Mouse (Mus musculus) ovary, adult 18-20 months (tissue): ENCODE data around the gene Abcg5.
A peak's percentile ranks its signal among the peaks of the same experiment; 100 is the strongest.

Source experiments
- DNase-seq: peaks from one replicate; pipeline ENCODE4 v3.0.0; 2022; ENCODE audit warnings: low spot score, mixed read lengths

Abcg5 gene

DNA sequence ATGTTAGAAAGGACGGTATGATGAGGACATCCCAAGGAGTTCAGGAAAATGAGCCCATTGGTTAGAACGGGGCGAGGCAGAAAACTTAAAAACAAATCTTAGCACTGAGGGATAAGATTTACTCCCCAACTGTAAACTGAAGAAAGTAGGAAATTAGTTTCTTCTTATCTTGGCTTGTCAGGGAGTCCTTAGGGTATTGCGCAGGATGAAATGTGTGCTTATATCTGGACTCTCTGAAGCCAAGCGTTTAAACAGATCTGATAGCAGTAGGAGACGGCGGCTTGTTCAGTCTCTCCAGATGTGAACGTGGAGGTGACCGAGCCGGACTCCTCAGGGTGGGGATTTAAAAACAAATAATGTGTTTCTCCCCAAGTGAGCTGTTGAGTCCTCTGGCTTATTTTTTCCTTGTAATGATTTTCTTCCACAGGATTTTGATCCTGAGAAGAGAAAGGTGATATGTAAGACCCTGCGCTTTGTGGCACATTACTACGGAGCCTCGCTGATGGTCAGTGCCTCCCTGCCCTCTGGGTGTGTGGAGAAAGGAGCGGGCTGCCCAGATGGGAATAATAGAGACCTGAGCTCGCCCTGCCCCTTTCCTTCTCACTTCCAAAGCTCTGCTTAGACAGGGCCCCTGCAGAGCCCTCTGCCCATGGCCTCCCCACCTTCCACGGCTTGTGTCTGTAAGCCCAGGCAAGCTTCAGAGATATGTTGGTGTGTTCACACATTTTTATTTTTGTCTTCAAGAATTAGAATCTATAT lies 38.3 kb downstream of the Abcg5 start:
- DNase-seq = no peak

DNA sequence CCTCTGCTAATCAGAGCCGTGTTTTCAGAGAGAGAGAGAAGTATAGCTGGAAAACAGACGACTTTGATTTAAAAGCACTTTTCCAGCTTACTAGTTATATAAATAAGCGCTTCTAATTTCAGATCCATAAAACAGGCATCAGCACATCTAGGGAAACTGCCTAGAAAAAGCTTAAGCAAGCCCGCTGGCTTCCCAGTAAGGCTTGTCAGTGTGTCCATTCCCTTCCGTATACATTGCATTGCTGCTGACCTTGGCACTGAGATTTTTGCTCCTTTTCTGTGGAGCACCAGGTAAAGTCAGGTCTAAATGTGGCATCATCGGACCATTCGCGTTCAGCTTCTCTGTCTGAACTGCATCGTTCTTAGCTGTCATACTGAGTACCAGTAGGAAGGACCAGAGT lies 40.5 kb downstream of the Abcg5 start:
- DNase-seq = no peak

DNA sequence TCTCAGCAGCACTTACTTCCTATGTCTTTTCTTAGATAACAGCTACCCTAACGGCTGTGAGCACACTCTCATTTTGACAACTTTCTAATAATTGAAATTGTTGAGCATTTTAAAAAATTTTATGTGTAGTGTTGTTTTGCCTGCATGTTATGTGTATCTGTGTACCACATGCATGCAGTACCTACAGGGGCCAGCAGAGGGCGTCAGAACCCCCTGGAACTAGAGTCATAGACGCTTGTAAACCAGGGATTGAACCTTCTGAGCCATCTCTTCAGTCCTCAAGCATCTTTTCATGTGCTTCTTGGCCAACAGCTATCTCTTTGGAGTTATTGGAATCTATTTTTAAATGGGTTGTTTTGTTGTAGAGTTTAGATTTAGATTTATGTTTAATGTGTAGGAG lies 40.9 kb downstream of the Abcg5 start:
- no peak for DNase-seq

GRCm38 (mm10) chr17:84639796-84640378 lies 42.9 kb downstream of the Abcg5 start:
- no peak for DNase-seq

- no peak for DNase-seq
Measured at GRCm38 (mm10) chr17:84637971-84638370, 44.8 kb downstream of the Abcg5 start.

DNA sequence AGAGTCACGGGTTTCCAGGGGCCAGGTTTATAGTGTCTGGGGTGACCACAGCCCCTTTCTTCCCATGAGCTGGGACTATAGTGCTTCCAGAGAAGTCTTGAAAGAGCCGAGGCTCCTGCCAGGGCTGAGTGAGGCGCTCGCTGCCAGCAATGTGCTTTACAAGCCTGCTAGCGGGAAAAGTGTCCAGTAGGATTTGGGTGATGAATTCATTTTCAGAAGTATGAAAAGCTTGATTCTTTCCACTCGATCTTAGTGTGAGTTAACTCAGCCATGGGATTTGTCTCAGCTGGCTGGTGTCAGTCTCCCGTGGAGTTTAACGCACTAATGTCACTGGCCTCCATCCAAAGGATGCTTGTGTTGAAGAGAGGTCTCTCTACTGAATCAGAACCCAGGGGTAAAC lies 46.5 kb downstream of the Abcg5 start:
- DNase-seq = no peak

DNA sequence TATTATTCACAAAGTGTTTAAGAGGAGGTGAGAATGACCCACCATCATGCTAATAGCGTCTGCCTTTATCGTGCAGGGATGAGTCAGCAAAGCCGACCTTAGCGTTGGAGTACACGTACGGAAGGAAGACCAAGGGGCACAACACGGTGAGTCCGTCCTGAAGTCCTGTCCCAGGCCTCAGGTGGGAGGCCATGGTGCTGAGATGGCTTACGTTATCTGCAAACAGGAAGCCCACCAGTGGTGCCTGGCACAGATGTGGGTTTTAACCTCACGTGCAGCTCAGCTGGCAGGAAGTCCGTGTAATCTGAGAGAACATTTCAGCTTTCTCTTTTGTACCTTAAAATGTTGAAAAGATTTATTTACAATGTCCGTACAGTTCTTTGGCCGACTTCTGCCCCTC lies 49.4 kb downstream of the Abcg5 start:
- DNase-seq = no peak

- DNase-seq = no peak
Measured at GRCm38 (mm10) chr17:84631836-84632235, 51.0 kb downstream of the Abcg5 start.

DNA sequence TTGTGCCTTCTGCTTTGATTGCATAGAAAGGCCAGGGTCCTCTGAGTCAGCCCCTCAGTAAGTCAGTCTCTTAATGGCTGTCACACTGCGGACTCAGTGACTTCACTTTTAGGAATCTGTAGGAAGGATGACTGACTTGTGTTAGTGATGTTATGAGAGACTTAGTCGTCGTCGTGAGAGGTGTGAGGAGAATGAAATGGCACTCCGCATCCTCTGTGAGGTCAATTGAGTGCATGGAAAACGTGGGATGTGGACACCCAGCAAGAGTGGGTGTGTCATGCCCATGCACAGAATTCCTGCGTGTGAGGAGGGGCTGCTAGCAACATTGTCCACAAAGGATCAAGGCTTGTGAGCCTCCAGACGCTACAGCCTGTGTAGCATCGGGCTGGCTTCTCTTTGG lies 54.2 kb downstream of the Abcg5 start:
- no peak for DNase-seq

- DNase-seq = no peak
Measured at GRCm38 (mm10) chr17:84627721-84628120, 55.1 kb downstream of the Abcg5 start.

DNA sequence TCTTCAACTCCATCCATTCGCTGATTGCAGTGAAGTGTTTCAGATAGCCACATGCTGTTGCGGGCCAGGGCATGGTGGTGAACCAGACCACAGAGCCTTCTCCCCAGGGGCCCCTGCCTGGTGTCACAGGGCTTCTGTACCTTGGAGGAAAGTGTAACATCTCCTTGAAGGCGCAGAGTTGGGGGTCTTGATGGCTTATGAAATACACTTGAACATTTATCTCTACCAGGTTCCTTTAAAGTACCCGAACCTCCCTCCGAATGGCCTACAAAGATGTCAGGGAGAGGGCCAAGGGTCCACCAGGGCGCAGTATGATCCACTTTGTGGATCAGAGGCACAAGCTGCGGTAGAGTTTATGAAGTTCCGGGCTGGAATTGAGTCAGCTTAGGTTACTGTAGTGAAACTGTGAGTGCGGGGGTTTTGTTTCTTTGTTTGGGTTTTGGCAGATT lies 55.9 kb downstream of the Abcg5 start:
- no peak for DNase-seq

- peak; percentile 85 for DNase-seq
Measured at GRCm38 (mm10) chr17:84626276-84626856, 56.4 kb downstream of the Abcg5 start, which contains the start of gene Dync2li1. TSS of gene Dync2li1 (plus strand) at chr17:84626496.

DNA sequence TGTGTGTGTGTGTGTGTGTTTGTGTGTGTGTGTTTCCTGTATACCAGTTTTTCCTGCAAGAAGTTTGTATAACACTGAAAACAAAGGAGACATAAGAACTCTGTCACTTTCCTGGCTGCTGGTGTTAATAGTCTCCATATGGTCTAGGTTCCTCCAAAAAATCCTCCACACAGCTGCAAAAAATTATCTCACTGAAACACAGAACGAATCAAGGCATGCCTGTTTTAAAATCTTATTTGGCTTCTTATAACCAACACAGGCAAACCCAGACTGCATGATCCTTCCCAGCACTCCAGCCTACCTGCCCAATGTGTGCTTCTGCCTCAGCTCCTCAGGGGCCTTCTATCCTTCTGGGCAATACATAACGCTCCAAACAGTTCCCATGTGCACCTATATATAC lies 59.9 kb downstream of the Abcg5 start:
- no peak for DNase-seq

GRCm38 (mm10) chr17:84622028-84622427 lies 60.8 kb downstream of the Abcg5 start:
- DNase-seq = no peak

GRCm38 (mm10) chr17:84621209-84621608 lies 61.6 kb downstream of the Abcg5 start:
- no peak for DNase-seq

DNA sequence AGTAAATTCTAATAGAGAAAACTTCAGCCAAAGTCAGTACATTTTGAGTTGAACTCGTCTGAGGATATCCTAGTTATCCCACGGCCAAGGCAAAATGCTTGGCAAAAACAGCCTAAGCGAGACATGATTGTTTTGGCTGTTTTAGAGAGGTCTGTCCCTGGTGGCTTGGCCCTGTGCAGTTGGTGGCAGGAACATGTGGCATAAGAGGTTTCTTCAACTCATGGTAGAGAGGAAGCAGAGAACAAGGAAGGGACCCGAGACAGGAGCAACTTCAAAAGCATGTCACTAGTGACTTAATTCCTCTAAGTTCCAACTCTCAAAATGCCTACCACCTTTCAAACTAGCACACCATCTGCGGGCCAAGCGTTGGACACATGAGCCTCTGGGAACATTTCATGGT lies 62.2 kb downstream of the Abcg5 start:
- DNase-seq = no peak

GRCm38 (mm10) chr17:84620076-84620475 lies 62.7 kb downstream of the Abcg5 start:
- no peak for DNase-seq

GRCm38 (mm10) chr17:84619112-84619511 lies 63.7 kb downstream of the Abcg5 start:
- no peak for DNase-seq

GRCm38 (mm10) chr17:84617953-84618352 lies 64.9 kb downstream of the Abcg5 start:
- no peak for DNase-seq

GRCm38 (mm10) chr17:84616526-84617074 lies 66.2 kb downstream of the Abcg5 start:
- no peak for DNase-seq

- DNase-seq = peak; percentile 21
Measured at GRCm38 (mm10) chr17:84615811-84616210, 67.0 kb downstream of the Abcg5 start.

DNA sequence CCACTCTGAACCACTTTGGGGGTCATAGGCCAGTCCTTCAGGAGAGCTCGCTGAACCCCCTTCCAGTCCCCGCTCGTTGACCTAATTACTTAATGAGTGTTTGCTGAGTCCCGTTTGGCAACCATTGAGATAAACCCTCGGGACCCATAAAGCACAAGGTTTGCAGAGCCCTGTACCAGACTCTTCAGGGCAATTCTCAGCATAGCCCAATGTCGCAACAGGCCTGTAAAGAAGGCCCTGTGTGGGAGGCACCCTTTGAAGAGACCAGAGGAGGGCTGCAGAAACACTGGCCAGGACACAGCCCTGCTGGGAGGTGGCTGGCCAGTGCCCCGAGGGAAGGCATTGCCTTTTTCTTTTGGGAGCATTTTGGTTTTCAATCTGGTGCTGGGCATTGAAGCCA lies 70.8 kb downstream of the Abcg5 start:
- no peak for DNase-seq

DNA sequence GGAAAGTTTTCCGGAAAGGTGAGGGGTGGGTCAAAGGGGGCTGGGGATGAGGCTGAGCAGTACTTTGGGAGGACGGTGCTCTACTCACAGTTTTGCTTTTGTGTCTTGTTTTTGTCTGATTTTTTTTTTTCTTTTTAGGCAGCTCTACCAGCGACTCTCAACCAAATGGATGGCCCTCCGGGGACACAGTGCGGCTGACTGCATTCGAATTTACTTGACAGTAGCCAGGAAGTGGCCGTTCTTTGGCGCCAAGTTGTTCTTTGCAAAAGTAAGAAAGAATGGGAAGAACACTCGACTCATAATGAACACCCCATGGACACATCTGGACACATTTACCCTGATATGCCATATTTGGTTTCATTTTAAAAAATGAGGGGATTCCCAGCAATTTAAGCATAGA lies 71.3 kb downstream of the Abcg5 start:
- DNase-seq = no peak
